Mouse (Mus musculus): Measurements from ENCODE around the gene Mdga2.

The Mdga2 gene

GRCm38 (mm10) chr12:67222221-67223025, at the start of gene Mdga2:
Gene Mdga2 (minus strand): TSS chr12:67222549.
- peak; percentile 61 for DNase-seq (ENCODE audit: low read depth, low spot score)

- peak; percentile 44 for DNase-seq (ENCODE audit: low read depth, low spot score)
Measured at GRCm38 (mm10) chr12:67267409-67267808, 45.1 kb upstream of the Mdga2 start.

- no peak for DNase-seq (ENCODE audit: low read depth, low spot score)
Measured at GRCm38 (mm10) chr12:67223530-67223929, 1.2 kb upstream of the Mdga2 start.

- peak; percentile 46 for DNase-seq (ENCODE audit: low read depth, low spot score)
Measured at GRCm38 (mm10) chr12:67221329-67222220, 774 bp downstream of the Mdga2 start.

GRCm38 (mm10) chr12:67220641-67221231, 1.6 kb downstream of the Mdga2 start:
- DNase-seq (ENCODE audit: low read depth, low spot score): peak; percentile 54

- peak; percentile 17 for DNase-seq (ENCODE audit: low read depth, low spot score)
Measured at GRCm38 (mm10) chr12:67220041-67220440, 2.3 kb downstream of the Mdga2 start.

- DNase-seq (ENCODE audit: low read depth, low spot score): peak; percentile 4
Measured at GRCm38 (mm10) chr12:67219564-67219963, 2.8 kb downstream of the Mdga2 start.

- no peak for DNase-seq (ENCODE audit: low read depth, low spot score)
Measured at GRCm38 (mm10) chr12:67212801-67213200, 9.5 kb downstream of the Mdga2 start.

GRCm38 (mm10) chr12:67178155-67178554, 44.2 kb downstream of the Mdga2 start:
- DNase-seq (ENCODE audit: low read depth, low spot score): no peak

GRCm38 (mm10) chr12:67156569-67157237, 65.6 kb downstream of the Mdga2 start:
- DNase-seq (ENCODE audit: low read depth, low spot score): no peak

- no peak for DNase-seq (ENCODE audit: low read depth, low spot score)
Measured at GRCm38 (mm10) chr12:67153077-67153476, 69.3 kb downstream of the Mdga2 start.

GRCm38 (mm10) chr12:67141605-67142004, 80.7 kb downstream of the Mdga2 start:
- no peak for DNase-seq (ENCODE audit: low read depth, low spot score)

- no peak for DNase-seq (ENCODE audit: low read depth, low spot score)
Measured at GRCm38 (mm10) chr12:67140131-67140530, 82.2 kb downstream of the Mdga2 start.

- DNase-seq (ENCODE audit: low read depth, low spot score): no peak
Measured at GRCm38 (mm10) chr12:67127457-67127856, 94.9 kb downstream of the Mdga2 start.

- no peak for DNase-seq (ENCODE audit: low read depth, low spot score)
Measured at GRCm38 (mm10) chr12:67123874-67124273, 98.5 kb downstream of the Mdga2 start.

- DNase-seq (ENCODE audit: low read depth, low spot score): no peak
Measured at GRCm38 (mm10) chr12:67118652-67119515, 103.5 kb downstream of the Mdga2 start.

GRCm38 (mm10) chr12:67104171-67104570, 118.2 kb downstream of the Mdga2 start:
- no peak for DNase-seq (ENCODE audit: low read depth, low spot score)

- no peak for DNase-seq (ENCODE audit: low read depth, low spot score)
Measured at GRCm38 (mm10) chr12:67094414-67094813, 127.9 kb downstream of the Mdga2 start.

GRCm38 (mm10) chr12:67090420-67090965, 131.9 kb downstream of the Mdga2 start:
- no peak for DNase-seq (ENCODE audit: low read depth, low spot score)

Measured in mesoderm, embryonic 11.5 days (tissue).